Mouse (Mus musculus): ENCODE measurements at regions not wholly inside any gene's neighbourhood (a gene's known extent, or its start where the extent isn't known, plus 50 kb on each side); places are given as distances from the start of the nearest gene placed in this dataset.

GRCm38 (mm10) chr6:81733527-81733926 is 189.9 kb upstream of the Gcfc2 start:
- TF ChIP-seq POLR2A (IDR thresholded peaks at IDR 0.05; ENCODE audit: borderline replicate concordance, extremely low read depth, insufficient read depth, insufficient read length, poor library complexity, severe bottlenecking) (no peak), CTCF (IDR thresholded peaks at IDR 0.05; ENCODE audit: borderline replicate concordance, extremely low read depth, insufficient read depth, insufficient read length) (no peak)

GRCm38 (mm10) chr6:81738466-81738865 is 185.0 kb upstream of the Gcfc2 start:
- no peak for TF ChIP-seq CTCF (IDR thresholded peaks at IDR 0.05; ENCODE audit: borderline replicate concordance, extremely low read depth, insufficient read depth, insufficient read length)
- no peak for TF ChIP-seq POLR2A (IDR thresholded peaks at IDR 0.05; ENCODE audit: borderline replicate concordance, extremely low read depth, insufficient read depth, insufficient read length, poor library complexity, severe bottlenecking)
- DNase-seq (ENCODE audit: low read depth): peak; percentile 24

More at GRCm38 (mm10) chr6:81733527-81733926, 189.9 kb upstream of the Gcfc2 start:
- DNase-seq (ENCODE audit: low read depth): no peak

- TF ChIP-seq POLR2A (IDR thresholded peaks at IDR 0.05; ENCODE audit: borderline replicate concordance, extremely low read depth, insufficient read depth, insufficient read length, poor library complexity, severe bottlenecking) (no peak), CTCF (IDR thresholded peaks at IDR 0.05; ENCODE audit: borderline replicate concordance, extremely low read depth, insufficient read depth, insufficient read length) (no peak)
- no peak for DNase-seq (ENCODE audit: low read depth)
These were observed 173.8 kb upstream of the Gcfc2 start for GRCm38 (mm10) chr6:81749681-81750080.

- no peak for TF ChIP-seq POLR2A (IDR thresholded peaks at IDR 0.05; ENCODE audit: borderline replicate concordance, extremely low read depth, insufficient read depth, insufficient read length, poor library complexity, severe bottlenecking)
- TF ChIP-seq CTCF (IDR thresholded peaks at IDR 0.05; ENCODE audit: borderline replicate concordance, extremely low read depth, insufficient read depth, insufficient read length): no peak
- DNase-seq (ENCODE audit: low read depth): no peak
These were observed 171.8 kb upstream of the Gcfc2 start for GRCm38 (mm10) chr6:81751631-81752030.

GRCm38 (mm10) chr6:81756242-81756641 is 167.2 kb upstream of the Gcfc2 start:
- no peak for TF ChIP-seq CTCF (IDR thresholded peaks at IDR 0.05; ENCODE audit: borderline replicate concordance, extremely low read depth, insufficient read depth, insufficient read length)
- no peak for TF ChIP-seq POLR2A (IDR thresholded peaks at IDR 0.05; ENCODE audit: borderline replicate concordance, extremely low read depth, insufficient read depth, insufficient read length, poor library complexity, severe bottlenecking)
- no peak for DNase-seq (ENCODE audit: low read depth)

- no peak for DNase-seq (ENCODE audit: low read depth)
- no peak for TF ChIP-seq POLR2A (IDR thresholded peaks at IDR 0.05; ENCODE audit: borderline replicate concordance, extremely low read depth, insufficient read depth, insufficient read length, poor library complexity, severe bottlenecking)
- no peak for TF ChIP-seq CTCF (IDR thresholded peaks at IDR 0.05; ENCODE audit: borderline replicate concordance, extremely low read depth, insufficient read depth, insufficient read length)
These were observed 164.6 kb upstream of the Gcfc2 start for GRCm38 (mm10) chr6:81758876-81759275.

- TF ChIP-seq POLR2A (IDR thresholded peaks at IDR 0.05; ENCODE audit: borderline replicate concordance, extremely low read depth, insufficient read depth, insufficient read length, poor library complexity, severe bottlenecking): no peak
- TF ChIP-seq CTCF (IDR thresholded peaks at IDR 0.05; ENCODE audit: borderline replicate concordance, extremely low read depth, insufficient read depth, insufficient read length): no peak
- DNase-seq (ENCODE audit: low read depth): peak; percentile 89
These were observed 163.3 kb upstream of the Gcfc2 start for GRCm38 (mm10) chr6:81760181-81760580.

- peak; percentile 64 for DNase-seq (ENCODE audit: low read depth)
- no peak for TF ChIP-seq POLR2A (IDR thresholded peaks at IDR 0.05; ENCODE audit: borderline replicate concordance, extremely low read depth, insufficient read depth, insufficient read length, poor library complexity, severe bottlenecking)
- TF ChIP-seq CTCF (IDR thresholded peaks at IDR 0.05; ENCODE audit: borderline replicate concordance, extremely low read depth, insufficient read depth, insufficient read length): no peak
These were observed 157.6 kb upstream of the Gcfc2 start for GRCm38 (mm10) chr6:81765831-81766230.

- TF ChIP-seq POLR2A (IDR thresholded peaks at IDR 0.05; ENCODE audit: borderline replicate concordance, extremely low read depth, insufficient read depth, insufficient read length, poor library complexity, severe bottlenecking) (no peak), CTCF (IDR thresholded peaks at IDR 0.05; ENCODE audit: borderline replicate concordance, extremely low read depth, insufficient read depth, insufficient read length) (no peak)
- no peak for DNase-seq (ENCODE audit: low read depth)
These were observed 156.7 kb upstream of the Gcfc2 start for GRCm38 (mm10) chr6:81766800-81767199.

GRCm38 (mm10) chr6:81768669-81769537 is 154.6 kb upstream of the Gcfc2 start:
- DNase-seq (ENCODE audit: low read depth): peak; percentile 92
- TF ChIP-seq CTCF (IDR thresholded peaks at IDR 0.05; ENCODE audit: borderline replicate concordance, extremely low read depth, insufficient read depth, insufficient read length) (peak; percentile 47; the same call in 1 of the 2 replicates), POLR2A (IDR thresholded peaks at IDR 0.05; ENCODE audit: borderline replicate concordance, extremely low read depth, insufficient read depth, insufficient read length, poor library complexity, severe bottlenecking) (no peak)

GRCm38 (mm10) chr6:81770301-81770700 is 153.2 kb upstream of the Gcfc2 start:
- DNase-seq (ENCODE audit: low read depth): no peak
- no peak for TF ChIP-seq CTCF (IDR thresholded peaks at IDR 0.05; ENCODE audit: borderline replicate concordance, extremely low read depth, insufficient read depth, insufficient read length)
- no peak for TF ChIP-seq POLR2A (IDR thresholded peaks at IDR 0.05; ENCODE audit: borderline replicate concordance, extremely low read depth, insufficient read depth, insufficient read length, poor library complexity, severe bottlenecking)

GRCm38 (mm10) chr6:81771862-81772261 is 151.6 kb upstream of the Gcfc2 start:
- no peak for DNase-seq (ENCODE audit: low read depth)
- TF ChIP-seq CTCF (IDR thresholded peaks at IDR 0.05; ENCODE audit: borderline replicate concordance, extremely low read depth, insufficient read depth, insufficient read length): no peak
- no peak for TF ChIP-seq POLR2A (IDR thresholded peaks at IDR 0.05; ENCODE audit: borderline replicate concordance, extremely low read depth, insufficient read depth, insufficient read length, poor library complexity, severe bottlenecking)
